Mouse (Mus musculus): ENCODE data around the gene Glul. TPM values are rescaled to one million over a fixed set of nuclear protein-coding genes. Genes with fewer than 3 reads are reported as not detected.
"Not testable (repeated sequence)": the region's sequence is repeated elsewhere in the genome, so short reads cannot be mapped to it uniquely, and the experiment has no call there.

Glul gene
- 66.9 and 168 TPM in 2 replicates for polyA plus RNA-seq (2012; rRNA removed)

DNA sequence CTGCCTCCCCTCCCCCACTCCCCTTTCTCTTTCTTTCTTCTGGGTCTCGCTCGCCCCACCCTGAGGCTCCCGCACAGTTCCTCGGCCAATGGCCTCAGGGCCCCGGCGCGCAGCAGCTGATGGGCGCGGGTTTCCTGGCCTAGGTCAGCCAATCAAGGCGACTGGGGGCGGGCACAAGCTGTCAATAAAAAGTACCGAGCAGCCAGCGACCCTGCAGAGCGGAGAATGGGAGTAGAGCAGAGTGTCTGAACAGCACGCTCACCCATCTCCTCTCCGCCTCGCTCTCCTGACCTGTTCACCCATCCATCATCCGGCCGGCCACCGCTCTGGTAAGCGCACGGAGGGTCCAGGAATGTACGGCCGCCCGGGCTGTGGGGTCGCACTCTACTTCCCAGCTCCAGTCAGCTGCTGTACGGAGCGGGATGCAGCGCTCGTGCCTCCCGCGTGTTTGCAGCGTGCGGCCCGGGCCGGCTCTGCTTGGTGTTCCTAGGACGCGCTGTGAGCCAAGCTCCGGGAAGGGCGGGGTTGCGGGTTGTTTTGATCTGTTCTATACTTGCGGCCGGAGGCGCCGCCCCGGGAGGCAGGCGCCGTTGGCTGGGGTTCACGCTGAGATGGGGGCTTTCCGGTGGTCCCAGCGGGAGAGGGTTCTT, at the start of gene Glul, which contains the start of gene Teddm2:
Gene Glul, plus strand, starts transcription at position 214 of the 650 bp plus-strand sequence.
Gene Teddm2, minus strand, starts transcription at position 498 of the 650 bp plus-strand sequence.
- H3K27ac ChIP-seq (ENCODE audit: insufficient read depth, low read length), result peak within 1 kb of the TSS; percentile 87
- H3K36me3 ChIP-seq (ENCODE audit: control insufficient read depth, insufficient read depth, low read length), result peaks cover 18% of the 10 kb centered on the region
- peak within 1 kb of the TSS; percentile 87 for H3K4me3 ChIP-seq (ENCODE audit: extremely low read depth, insufficient read depth, insufficient read length)
- H3K27me3 ChIP-seq (ENCODE audit: control insufficient read depth, insufficient read depth, low read length), result no peaks in the 10 kb centered on the region
- H3K4me1 ChIP-seq (ENCODE audit: control insufficient read depth, insufficient read depth, insufficient read length), result peaks cover 6% of the 10 kb centered on the region; the same call in 1 of the 2 replicates
- peak; percentile 99 for TF ChIP-seq POLR2A (IDR thresholded peaks at IDR 0.05; ENCODE audit: low read depth, low read length)
- no peak for TF ChIP-seq CTCF (IDR thresholded peaks at IDR 0.05; ENCODE audit: extremely low read depth, insufficient read depth, insufficient read length, insufficient replicate concordance)
- DNase-seq (ENCODE audit: low read depth in 1 of 2, low spot score in 2 of 2), result peak; percentile 88 to 95
- under 1% methylated on average over 51 of the region's 51 CpGs for WGBS

- not testable (repeated sequence) for H3K4me1 ChIP-seq (ENCODE audit: control insufficient read depth, insufficient read depth, insufficient read length); H3K27ac ChIP-seq (ENCODE audit: insufficient read depth, low read length); H3K36me3 ChIP-seq (ENCODE audit: control insufficient read depth, insufficient read depth, low read length); H3K27me3 ChIP-seq (ENCODE audit: control insufficient read depth, insufficient read depth, low read length); DNase-seq (ENCODE audit: low read depth in 1 of 2, low spot score in 2 of 2); H3K4me3 ChIP-seq (ENCODE audit: extremely low read depth, insufficient read depth, insufficient read length)
- 38% methylated on average over 7 of the region's 7 CpGs for WGBS
Measured at GRCm38 (mm10) chr1:153852696-153853095, 47.0 kb upstream of the Glul start.

DNA sequence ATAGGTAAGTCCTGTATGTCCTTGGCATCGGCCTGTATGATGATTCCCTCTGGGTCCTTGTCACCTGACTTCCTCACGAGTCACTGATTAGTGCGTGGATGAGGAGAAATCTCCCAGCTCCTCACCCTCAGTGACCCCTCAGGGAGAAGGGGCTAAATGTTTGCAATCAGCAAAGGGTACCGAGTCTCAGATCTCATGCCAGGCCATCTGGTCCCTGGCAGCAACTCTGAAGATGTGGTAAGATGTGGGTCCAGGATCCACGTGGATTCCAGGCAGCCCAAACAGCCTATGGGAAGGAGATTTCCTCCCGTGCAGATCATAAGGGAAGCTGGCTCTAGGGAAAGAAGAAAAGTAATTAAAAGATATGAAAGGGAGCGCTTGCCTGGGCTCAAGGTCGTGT, 43.8 kb upstream of the Glul start:
- WGBS, result 83% methylated on average over 8 of the region's 8 CpGs
- no peak overlapping the region for H3K4me3 ChIP-seq (ENCODE audit: extremely low read depth, insufficient read depth, insufficient read length)
- no peaks in the 10 kb centered on the region for H3K27me3 ChIP-seq (ENCODE audit: control insufficient read depth, insufficient read depth, low read length)
- H3K27ac ChIP-seq (ENCODE audit: insufficient read depth, low read length), result no peak overlapping the region
- DNase-seq (ENCODE audit: low read depth in 1 of 2, low spot score in 2 of 2), result no peak
- TF ChIP-seq CTCF (IDR thresholded peaks at IDR 0.05; ENCODE audit: extremely low read depth, insufficient read depth, insufficient read length, insufficient replicate concordance) (no peak), POLR2A (IDR thresholded peaks at IDR 0.05; ENCODE audit: low read depth, low read length) (no peak)
- H3K36me3 ChIP-seq (ENCODE audit: control insufficient read depth, insufficient read depth, low read length), result no peaks in the 10 kb centered on the region
- no peaks in the 10 kb centered on the region for H3K4me1 ChIP-seq (ENCODE audit: control insufficient read depth, insufficient read depth, insufficient read length)

GRCm38 (mm10) chr1:153874045-153874444, 25.7 kb upstream of the Glul start, which contains the start of gene Teddm1b:
TSS of gene Teddm1b (plus strand) at chr1:153874345.
- no peaks in the 10 kb centered on the region for H3K27me3 ChIP-seq (ENCODE audit: control insufficient read depth, insufficient read depth, low read length)
- H3K27ac ChIP-seq (ENCODE audit: insufficient read depth, low read length), result no peak within 1 kb of the TSS

GRCm38 (mm10) chr1:153880391-153880790, 19.4 kb upstream of the Glul start:
- 96% methylated on average over 17 of the region's 17 CpGs for WGBS
- H3K36me3 ChIP-seq (ENCODE audit: control insufficient read depth, insufficient read depth, low read length); H3K27ac ChIP-seq (ENCODE audit: insufficient read depth, low read length); H3K4me1 ChIP-seq (ENCODE audit: control insufficient read depth, insufficient read depth, insufficient read length); DNase-seq (ENCODE audit: low read depth in 1 of 2, low spot score in 2 of 2); H3K4me3 ChIP-seq (ENCODE audit: extremely low read depth, insufficient read depth, insufficient read length); H3K27me3 ChIP-seq (ENCODE audit: control insufficient read depth, insufficient read depth, low read length): not testable (repeated sequence)

More at GRCm38 (mm10) chr1:153874045-153874444, 25.7 kb upstream of the Glul start, which contains the start of gene Teddm1b:
- Histone ChIP-seq H3K4me1 (ENCODE audit: control insufficient read depth, insufficient read depth, insufficient read length) (no peaks in the 10 kb centered on the region), H3K4me3 (ENCODE audit: extremely low read depth, insufficient read depth, insufficient read length) (no peak within 1 kb of the TSS), H3K36me3 (ENCODE audit: control insufficient read depth, insufficient read depth, low read length) (no peaks in the 10 kb centered on the region)
- DNase-seq (ENCODE audit: low read depth in 1 of 2, low spot score in 2 of 2), result no peak
- TF ChIP-seq POLR2A (IDR thresholded peaks at IDR 0.05; ENCODE audit: low read depth, low read length), result no peak
- TF ChIP-seq CTCF (IDR thresholded peaks at IDR 0.05; ENCODE audit: extremely low read depth, insufficient read depth, insufficient read length, insufficient replicate concordance), result no peak
- 90% methylated on average over 6 of the region's 6 CpGs for WGBS

DNA sequence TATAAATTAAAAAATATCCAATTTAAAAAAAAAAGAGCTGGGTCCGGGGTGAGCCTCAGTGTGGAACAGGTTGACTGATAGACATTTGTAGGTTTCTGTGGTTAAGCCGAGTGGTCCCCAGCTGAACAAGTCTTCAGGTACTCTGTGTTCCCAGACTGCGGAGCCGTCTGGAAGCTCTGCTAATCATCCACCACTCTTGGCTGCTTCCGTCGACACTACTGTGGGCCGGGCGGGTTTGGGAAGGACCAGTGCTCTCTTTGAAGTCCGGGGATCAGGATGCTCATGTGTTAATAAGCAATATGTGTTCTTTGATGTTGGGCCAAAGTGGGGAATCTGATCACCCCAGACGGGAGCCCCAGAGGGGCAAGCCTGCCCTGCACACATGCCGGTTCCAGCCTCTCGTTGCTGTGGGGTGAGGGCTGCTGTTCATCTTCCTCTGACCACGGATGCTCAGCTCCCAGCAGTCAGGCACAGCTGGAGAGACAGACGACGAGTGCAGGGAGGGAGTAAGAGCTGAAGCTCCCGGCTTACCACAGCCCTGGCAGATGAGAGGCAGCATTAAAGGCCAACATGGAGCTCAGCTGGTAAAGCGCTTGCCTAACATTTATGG, 13.6 kb upstream of the Glul start:
- Histone ChIP-seq H3K4me1 (ENCODE audit: control insufficient read depth, insufficient read depth, insufficient read length) (no peaks in the 10 kb centered on the region), H3K36me3 (ENCODE audit: control insufficient read depth, insufficient read depth, low read length) (no peaks in the 10 kb centered on the region), H3K4me3 (ENCODE audit: extremely low read depth, insufficient read depth, insufficient read length) (no peak overlapping the region), H3K27me3 (ENCODE audit: control insufficient read depth, insufficient read depth, low read length) (no peaks in the 10 kb centered on the region), H3K27ac (ENCODE audit: insufficient read depth, low read length) (no peak overlapping the region)
- WGBS, result 74% methylated on average over 17 of the region's 17 CpGs
- DNase-seq (ENCODE audit: low read depth in 1 of 2, low spot score in 2 of 2), result no peak
- TF ChIP-seq POLR2A (IDR thresholded peaks at IDR 0.05; ENCODE audit: low read depth, low read length) (no peak), CTCF (IDR thresholded peaks at IDR 0.05; ENCODE audit: extremely low read depth, insufficient read depth, insufficient read length, insufficient replicate concordance) (no peak)

DNA sequence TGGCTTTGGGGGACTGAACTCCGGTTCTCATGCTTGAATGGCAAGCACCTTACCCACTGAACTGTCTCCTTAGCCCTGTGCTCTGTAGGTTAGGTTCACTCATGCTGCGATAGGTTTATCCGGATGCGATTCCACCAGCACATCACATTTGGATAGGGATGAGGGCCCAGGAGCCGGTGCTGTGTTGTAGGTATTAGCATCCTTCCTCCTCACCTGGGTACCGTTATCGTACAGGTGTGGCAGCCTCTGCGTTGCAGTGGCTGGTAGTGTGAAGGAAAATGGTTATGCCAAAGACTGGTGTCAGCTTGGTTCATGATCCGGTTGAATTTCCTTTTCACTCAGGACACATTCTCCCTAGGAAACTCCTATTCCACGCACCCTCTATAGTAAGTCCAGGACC, 9.6 kb upstream of the Glul start:
- no peak overlapping the region for H3K27ac ChIP-seq (ENCODE audit: insufficient read depth, low read length)
- no peaks in the 10 kb centered on the region for H3K27me3 ChIP-seq (ENCODE audit: control insufficient read depth, insufficient read depth, low read length)
- no peak overlapping the region for H3K4me3 ChIP-seq (ENCODE audit: extremely low read depth, insufficient read depth, insufficient read length)
- H3K4me1 ChIP-seq (ENCODE audit: control insufficient read depth, insufficient read depth, insufficient read length), result no peaks in the 10 kb centered on the region
- H3K36me3 ChIP-seq (ENCODE audit: control insufficient read depth, insufficient read depth, low read length), result no peaks in the 10 kb centered on the region
- WGBS, result 94% methylated on average over 10 of the region's 10 CpGs
- TF ChIP-seq CTCF (IDR thresholded peaks at IDR 0.05; ENCODE audit: extremely low read depth, insufficient read depth, insufficient read length, insufficient replicate concordance) (no peak), POLR2A (IDR thresholded peaks at IDR 0.05; ENCODE audit: low read depth, low read length) (no peak)
- DNase-seq (ENCODE audit: low read depth in 1 of 2, low spot score in 2 of 2), result no peak
